Mouse (Mus musculus): Measurements from ENCODE around the gene Tecpr2. TPM values are rescaled to one million over a fixed set of nuclear protein-coding genes. Genes with fewer than 3 reads are reported as not detected.

The Tecpr2 gene
- 6.2 and 6.8 TPM in 2 replicates for polyA plus RNA-seq (2015; fragmentation: Nextera tagmentation; extraction: Ambion mirVana)

DNA sequence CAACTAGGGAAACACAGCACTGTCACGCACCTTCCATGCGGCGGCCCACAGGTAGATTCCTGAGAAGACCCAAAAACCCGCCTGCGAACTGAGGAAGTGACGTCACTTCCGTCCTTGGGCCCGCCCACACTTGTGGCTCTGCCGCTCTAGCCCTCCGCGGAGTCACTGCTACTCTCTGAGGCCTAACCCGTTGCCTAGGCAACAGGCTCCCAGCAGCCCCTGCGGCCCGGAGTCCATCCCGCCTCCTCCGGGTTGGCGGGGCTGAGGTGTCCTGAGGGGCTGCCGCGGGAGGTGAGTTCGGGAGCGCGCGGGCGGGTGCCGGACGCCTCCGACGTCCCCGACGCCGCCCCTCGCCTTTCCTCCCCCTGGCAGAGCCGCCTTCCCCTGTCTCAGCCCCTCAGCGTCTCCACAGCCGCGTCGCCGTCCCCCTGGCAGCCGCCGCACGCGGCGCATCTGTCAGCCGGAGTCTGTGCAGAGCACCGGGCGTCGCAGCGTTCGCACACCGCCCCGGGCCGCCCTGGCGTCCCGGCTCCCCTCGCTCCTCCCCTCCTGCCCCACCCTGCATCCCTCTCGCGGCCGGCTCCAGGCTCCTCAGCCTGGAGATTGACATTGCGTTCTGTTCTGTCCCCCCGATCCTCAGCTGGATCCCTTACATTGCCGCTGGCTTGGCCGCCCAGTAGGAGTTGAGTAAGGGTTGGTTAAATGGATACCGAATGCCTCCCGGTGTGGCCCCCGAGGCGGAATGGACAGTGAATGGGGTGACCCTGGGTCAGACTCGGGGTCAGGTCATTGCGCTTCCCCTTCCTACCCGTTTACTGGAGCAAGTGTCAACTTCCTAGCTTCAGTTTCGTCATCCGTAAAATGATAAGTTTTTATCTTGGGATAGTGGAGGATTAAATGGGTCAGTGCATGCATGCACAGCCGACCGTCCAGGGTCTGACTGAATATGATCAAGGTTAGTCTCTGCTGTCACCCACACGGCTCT is at the start of gene Tecpr2, which contains the start of gene Cinp:
Gene Tecpr2 (plus strand): TSS at position 229 of the 985 bp plus-strand sequence.
Gene Cinp (minus strand): TSS at position 110 of the 985 bp plus-strand sequence.
- H3K4me3 ChIP-seq (replicated peaks): peak within 1 kb of the TSS; percentile 79
- H3K27ac ChIP-seq: peak within 1 kb of the TSS; percentile 94
- H3K4me2 ChIP-seq (replicated peaks): peak within 1 kb of the TSS; percentile 89
- no peaks in the 10 kb centered on the region for H3K9me3 ChIP-seq
- WGBS: under 1% methylated on average over 70 of the region's 74 CpGs
- H3K36me3 ChIP-seq: no peaks in the 10 kb centered on the region
- H3K9ac ChIP-seq (replicated peaks): peak within 1 kb of the TSS; percentile 87
- peaks cover 23% of the 10 kb centered on the region for H3K4me1 ChIP-seq (replicated peaks)
- ATAC-seq: peak; percentile 99
- no peaks in the 10 kb centered on the region for H3K27me3 ChIP-seq

DNA sequence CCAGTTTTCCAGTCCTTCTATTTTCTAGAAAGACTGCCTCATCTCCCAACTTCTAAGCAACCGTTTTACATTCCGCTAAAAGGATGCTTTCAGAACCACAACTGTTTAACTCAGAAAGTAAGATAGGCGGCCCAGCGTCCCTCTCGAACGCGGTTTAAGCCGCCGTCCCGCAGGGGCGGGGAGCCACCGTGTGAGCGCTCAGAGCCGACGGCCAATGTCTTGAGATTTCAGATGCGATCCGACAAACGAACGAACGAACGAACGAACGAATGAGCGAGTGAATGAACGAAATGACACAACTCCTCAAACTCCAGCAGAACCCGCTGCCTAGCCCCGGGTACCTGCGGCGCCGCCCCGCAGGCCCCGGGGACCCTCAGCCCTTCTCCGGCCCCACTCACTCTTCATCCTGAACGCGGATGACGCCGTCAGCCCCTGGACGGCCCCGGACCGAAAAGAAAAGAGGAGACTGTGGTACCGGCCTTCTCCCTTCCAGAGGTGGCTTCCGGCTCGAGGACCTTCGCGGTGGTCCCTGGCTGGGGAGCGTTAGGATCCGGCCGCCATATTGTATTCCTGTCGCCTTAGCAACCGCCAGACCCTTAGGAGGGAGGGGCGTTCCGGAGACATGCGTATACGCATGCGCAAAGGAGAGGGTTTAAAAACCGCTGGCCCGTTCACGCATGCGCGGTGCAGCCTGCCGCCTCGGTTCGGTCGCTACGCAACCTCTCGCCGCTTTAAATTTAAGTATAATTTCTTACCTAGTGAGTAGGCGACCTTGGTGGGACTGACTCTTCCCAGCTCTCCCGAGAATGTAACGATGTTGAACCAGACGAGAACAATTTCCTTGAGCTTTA is 48.5 kb upstream of the Tecpr2 start, which contains the start of gene Mok:
Gene Mok (minus strand): TSS at position 592 of the 851 bp plus-strand sequence.
- H3K4me2 ChIP-seq (replicated peaks): peak within 1 kb of the TSS; percentile 72
- WGBS: under 1% methylated on average over 71 of the region's 71 CpGs
- peak within 1 kb of the TSS; percentile 83 for H3K4me3 ChIP-seq (replicated peaks)
- H3K9ac ChIP-seq (replicated peaks): peak within 1 kb of the TSS; percentile 70
- H3K36me3 ChIP-seq: no peaks in the 10 kb centered on the region
- peaks cover 48% of the 10 kb centered on the region for H3K4me1 ChIP-seq (replicated peaks)
- H3K27me3 ChIP-seq: peaks cover 22% of the 10 kb centered on the region
- peak; percentile 90 for ATAC-seq
- H3K9me3 ChIP-seq: no peaks in the 10 kb centered on the region
- H3K27ac ChIP-seq: peak within 1 kb of the TSS; percentile 56; the same call in 1 of the 2 replicates

DNA sequence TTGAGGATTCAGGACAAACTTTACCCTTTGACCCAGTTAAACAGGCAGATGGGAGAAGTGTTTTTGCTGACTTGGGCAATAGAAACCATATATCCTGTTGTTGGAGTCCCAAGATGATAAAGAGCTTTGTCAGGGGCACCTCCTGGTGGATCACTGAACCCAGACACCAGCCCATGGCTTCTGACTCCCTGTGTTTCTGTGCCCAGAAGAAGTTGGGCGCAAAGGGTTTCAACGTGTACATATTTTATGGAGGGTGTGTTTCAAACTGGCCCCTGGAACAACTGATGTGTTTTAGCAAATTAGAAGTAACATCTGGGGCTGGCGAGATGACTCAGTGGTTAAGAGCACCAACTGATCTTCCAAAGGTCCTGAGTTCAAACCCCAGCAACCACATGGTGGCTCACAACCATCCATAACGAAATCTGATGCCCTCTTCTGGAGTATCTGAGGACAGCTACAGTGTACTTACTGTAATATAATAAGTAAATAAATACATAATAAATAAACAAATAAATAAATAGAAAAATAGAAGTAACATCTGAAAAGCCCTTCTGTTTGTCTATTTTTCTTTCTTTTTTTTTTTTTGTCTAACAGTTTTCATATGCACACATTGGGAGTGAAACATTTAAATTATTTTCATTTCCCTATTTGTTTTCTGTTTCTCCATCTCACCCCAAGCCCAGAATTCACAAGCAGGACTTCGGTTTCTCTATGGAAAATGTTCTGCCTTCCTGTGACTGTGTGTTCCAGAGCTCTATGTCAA is 47.2 kb upstream of the Tecpr2 start:
- peaks cover 50% of the 10 kb centered on the region for H3K4me1 ChIP-seq (replicated peaks)
- no peak for ATAC-seq
- peaks cover 36% of the 10 kb centered on the region for H3K27me3 ChIP-seq
- no peaks in the 10 kb centered on the region for H3K9me3 ChIP-seq
- WGBS: 69% methylated on average over 5 of the region's 5 CpGs
- no peak overlapping the region for H3K4me3 ChIP-seq (replicated peaks)
- H3K27ac ChIP-seq: no peak overlapping the region
- H3K4me2 ChIP-seq (replicated peaks): no peak overlapping the region
- no peaks in the 10 kb centered on the region for H3K36me3 ChIP-seq
- H3K9ac ChIP-seq (replicated peaks): no peak overlapping the region

DNA sequence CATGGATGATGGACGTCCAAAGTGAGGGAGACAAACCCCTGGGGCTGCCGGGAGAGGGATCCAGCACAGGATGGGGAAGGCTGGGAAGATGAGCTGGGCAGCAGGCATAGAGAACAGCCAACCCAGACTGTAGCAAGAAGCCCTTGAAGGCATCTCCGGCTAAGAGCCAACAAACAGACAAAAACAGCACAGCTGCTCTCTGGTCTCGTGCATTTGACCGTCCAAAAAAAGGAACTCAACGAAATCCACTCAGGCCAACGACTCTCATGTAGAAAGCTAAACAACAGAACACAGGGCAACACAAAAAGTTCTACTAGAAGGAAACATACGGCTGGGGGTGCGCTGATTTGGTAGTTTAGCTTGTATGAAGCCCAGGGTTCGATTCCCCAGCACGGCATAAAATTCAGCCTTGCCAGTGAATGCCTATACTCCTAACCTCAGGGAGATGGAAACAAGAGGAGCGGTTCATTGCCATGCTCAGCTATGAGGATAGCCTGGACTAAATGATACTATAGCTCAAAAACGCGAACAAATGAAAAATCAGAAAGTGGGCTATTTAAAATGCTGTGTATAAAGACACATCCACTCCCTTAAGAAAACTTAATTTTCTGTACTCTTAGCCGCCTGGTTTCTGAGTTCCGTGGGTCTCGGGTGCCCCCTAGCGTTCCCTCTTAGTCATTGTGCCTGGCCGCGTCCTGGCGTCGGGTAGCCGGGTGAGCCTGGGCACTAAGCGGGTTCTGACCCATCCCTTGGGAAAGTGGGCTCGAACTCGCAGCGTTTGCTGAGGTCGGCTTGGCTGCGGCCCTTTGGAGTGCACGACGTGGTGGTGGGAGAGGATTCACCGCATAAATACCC is 45.6 kb upstream of the Tecpr2 start:
- peak overlapping the region; percentile 54; the same call in 1 of the 2 replicates for H3K9ac ChIP-seq (replicated peaks)
- H3K36me3 ChIP-seq: no peaks in the 10 kb centered on the region
- ATAC-seq: peak; percentile 27; the same call in 1 of the 2 replicates
- H3K4me2 ChIP-seq (replicated peaks): peak overlapping the region; percentile 57
- no peak overlapping the region for H3K27ac ChIP-seq
- H3K9me3 ChIP-seq: no peaks in the 10 kb centered on the region
- peaks cover 41% of the 10 kb centered on the region for H3K4me1 ChIP-seq (replicated peaks)
- H3K27me3 ChIP-seq: peaks cover 48% of the 10 kb centered on the region
- H3K4me3 ChIP-seq (replicated peaks): peak overlapping the region; percentile 43
- 19% methylated on average over 32 of the region's 32 CpGs for WGBS

DNA sequence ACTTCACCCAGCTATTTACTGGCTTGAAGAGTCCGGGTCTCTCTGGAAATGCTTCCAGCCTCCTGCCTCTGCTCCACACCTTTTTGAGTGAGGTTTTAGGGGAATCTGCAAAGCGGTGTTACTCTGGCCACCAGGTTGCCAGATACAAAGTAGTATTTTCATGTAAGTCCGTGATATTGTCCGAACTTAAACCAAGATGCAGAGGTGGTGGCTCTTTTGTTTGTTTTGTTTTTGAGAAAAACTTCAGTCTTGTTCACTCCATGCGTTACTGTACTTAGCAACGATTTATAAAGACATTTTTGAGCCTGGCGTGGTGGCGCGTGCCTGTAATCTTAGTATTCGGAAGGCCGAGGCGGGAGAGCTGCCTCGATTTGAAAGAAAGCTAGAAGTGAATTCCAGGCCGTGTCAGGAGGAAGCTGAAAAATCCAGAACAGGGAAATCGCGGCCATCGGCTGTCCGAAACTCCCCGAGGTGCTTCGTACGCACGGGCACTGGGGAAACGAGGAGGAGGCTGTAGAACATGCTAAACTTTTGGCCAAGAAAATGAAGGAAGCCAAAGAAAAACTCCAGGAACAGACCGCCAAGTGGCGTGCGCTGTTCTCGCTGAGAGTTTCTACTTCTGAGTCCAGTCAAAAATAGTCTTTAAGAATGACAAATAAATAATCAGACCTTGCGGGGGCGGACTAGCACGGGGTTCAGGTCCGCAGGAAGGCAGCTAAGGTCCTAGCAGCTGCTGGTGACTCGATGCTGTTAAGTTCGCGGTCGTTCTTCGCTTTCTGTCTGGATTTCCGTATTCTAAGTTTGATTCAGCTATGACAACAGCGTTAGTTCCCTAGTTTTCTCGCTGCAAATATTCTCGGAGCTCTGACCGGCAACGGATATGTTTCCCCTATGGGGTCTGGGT is 44.6 kb upstream of the Tecpr2 start:
- Histone ChIP-seq H3K9ac (replicated peaks) (peak overlapping the region; percentile 55), H3K9me3 (no peaks in the 10 kb centered on the region), H3K4me2 (replicated peaks) (peak overlapping the region; percentile 57), H3K27ac (no peak overlapping the region), H3K27me3 (peaks cover 50% of the 10 kb centered on the region), H3K36me3 (no peaks in the 10 kb centered on the region), H3K4me1 (replicated peaks) (peaks cover 41% of the 10 kb centered on the region), H3K4me3 (replicated peaks) (peak overlapping the region; percentile 43)
- ATAC-seq: no peak
- WGBS: 1% methylated on average over 42 of the region's 42 CpGs

DNA sequence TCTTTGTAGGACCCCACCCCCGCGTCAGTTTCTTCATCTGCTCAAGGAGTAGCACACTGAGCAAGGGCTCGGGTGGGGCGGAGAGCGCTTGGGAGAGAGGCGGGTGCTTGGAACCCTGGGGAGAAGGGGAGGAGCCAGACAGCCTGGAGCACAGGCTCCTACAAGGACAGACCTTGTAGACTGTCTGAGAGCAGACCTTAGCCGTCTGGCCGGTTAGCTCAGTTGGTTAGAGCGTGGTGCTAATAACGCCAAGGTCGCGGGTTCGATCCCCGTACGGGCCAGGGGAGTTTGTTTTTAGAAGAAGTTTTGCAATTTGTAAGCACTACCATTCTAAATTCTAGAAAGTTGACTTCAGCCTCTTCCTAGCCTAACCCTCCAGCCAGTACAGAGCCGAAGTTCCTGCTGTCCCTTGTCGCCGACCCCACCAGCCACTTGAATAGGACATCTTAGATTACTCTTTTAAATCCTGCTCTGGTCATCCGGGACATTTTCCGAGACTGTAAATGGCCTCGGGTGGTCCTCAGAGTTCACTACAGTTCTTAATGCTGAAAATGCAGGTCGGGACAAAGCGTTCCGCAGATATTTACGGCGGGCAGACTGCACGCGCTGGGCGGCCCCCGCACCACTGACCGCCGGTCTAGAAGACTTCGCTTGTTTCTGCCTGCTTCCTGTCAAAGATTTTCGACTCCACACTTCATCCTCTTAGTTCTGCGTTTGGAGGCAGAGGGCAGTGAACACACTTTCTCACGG is 43.8 kb upstream of the Tecpr2 start:
- Histone ChIP-seq H3K4me2 (replicated peaks) (peak overlapping the region; percentile 57), H3K27ac (no peak overlapping the region), H3K9me3 (no peaks in the 10 kb centered on the region), H3K36me3 (no peaks in the 10 kb centered on the region), H3K9ac (replicated peaks) (peak overlapping the region; percentile 55), H3K4me3 (replicated peaks) (peak overlapping the region; percentile 43), H3K27me3 (peaks cover 50% of the 10 kb centered on the region), H3K4me1 (replicated peaks) (peaks cover 36% of the 10 kb centered on the region)
- peak; percentile 67 for ATAC-seq
- 1% methylated on average over 36 of the region's 36 CpGs for WGBS

DNA sequence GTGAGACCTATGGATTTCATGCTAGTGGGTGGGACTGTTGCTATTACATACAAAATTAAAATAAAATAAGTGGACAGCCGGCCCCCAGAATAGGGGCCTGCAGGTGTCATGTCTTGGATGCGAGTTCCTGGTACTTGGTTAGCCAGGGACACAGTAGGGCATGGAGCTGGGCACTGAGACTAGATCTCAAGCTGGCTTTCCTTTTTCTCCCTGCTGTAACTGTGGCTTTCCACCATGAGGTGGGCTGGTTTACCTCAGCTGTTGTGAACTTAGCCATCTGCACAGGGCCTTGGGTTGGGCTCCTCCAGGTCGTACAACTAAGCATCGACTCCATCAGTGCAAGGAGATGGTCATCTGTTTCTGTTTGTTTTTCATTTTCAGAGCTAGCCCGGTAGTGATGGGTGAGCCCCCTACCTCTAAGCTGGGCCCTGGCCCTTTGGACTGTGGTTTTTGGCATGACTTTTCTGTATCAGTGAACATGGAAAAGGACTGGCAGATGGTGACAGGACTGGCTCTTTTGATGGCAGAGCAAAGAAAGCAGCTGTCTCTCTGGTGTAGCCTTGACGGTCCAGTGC is 42.8 kb upstream of the Tecpr2 start:
- no peaks in the 10 kb centered on the region for H3K36me3 ChIP-seq
- H3K9me3 ChIP-seq: no peaks in the 10 kb centered on the region
- H3K27ac ChIP-seq: no peak overlapping the region
- H3K9ac ChIP-seq (replicated peaks): peak overlapping the region; percentile 44
- ATAC-seq: no peak
- peaks cover 42% of the 10 kb centered on the region for H3K4me1 ChIP-seq (replicated peaks)
- H3K4me2 ChIP-seq (replicated peaks): peak overlapping the region; percentile 57
- WGBS: 58% methylated on average over 6 of the region's 6 CpGs
- peaks cover 50% of the 10 kb centered on the region for H3K27me3 ChIP-seq
- peak overlapping the region; percentile 43; the same call in 1 of the 2 replicates for H3K4me3 ChIP-seq (replicated peaks)

DNA sequence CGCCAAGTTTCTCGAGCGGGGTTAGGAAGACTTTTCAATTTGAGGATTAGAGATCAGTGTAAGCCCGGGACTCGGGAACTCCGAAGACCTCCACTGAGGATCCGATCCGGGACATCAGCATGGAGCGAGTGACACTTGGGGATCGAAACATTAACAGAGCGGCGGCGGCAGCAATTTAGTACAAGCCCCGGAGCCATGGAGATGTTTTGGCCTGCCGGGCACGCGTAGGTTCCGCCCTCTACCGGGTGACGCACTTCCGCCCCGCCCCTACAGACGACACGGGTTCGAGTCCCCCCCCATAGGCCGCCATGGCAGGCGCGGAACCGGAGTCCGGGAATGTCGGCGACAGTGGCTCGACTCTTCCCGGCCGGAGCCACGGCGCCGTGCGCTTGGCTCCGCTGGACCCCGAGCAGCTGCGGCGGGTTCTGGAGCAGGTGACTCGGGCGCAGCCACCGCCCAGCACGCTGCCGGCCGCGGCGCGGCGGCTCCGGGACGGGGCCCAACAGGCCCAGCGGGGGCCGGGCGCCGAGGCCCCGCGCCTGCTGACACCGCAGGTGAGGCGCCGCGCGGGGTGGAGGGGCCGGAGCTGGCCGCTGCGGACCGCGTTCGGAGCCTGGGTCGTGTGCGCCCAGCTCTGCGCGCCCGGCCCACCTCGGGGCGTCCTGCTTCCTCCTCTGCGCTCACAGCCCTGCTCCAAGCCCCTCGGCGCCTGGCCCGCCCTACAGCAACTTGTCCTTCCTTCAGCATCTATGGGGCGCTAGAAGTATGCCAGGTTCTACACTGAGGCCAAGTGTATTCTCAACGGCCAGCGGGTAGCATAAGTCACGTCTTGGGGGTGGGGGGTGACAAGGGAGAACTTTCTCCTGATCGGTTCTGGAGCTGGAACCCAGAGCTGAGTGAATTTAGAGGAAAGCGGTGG is 38.8 kb upstream of the Tecpr2 start, which contains the start of gene Zfp839:
Gene Zfp839 (plus strand): TSS at position 244 of the 919 bp plus-strand sequence.
- under 1% methylated on average over 85 of the region's 89 CpGs for WGBS
- peak within 1 kb of the TSS; percentile 75 for H3K4me2 ChIP-seq (replicated peaks)
- peak within 1 kb of the TSS; percentile 88 for H3K9ac ChIP-seq (replicated peaks)
- H3K4me1 ChIP-seq (replicated peaks): peaks cover 27% of the 10 kb centered on the region
- peak within 1 kb of the TSS; percentile 47; the same call in 1 of the 2 replicates for H3K27ac ChIP-seq
- peak; percentile 81 for ATAC-seq
- H3K4me3 ChIP-seq (replicated peaks): peak within 1 kb of the TSS; percentile 89
- peaks cover 30% of the 10 kb centered on the region for H3K27me3 ChIP-seq
- no peaks in the 10 kb centered on the region for H3K9me3 ChIP-seq
- 0 out of 2 replicates have a peak, but pooled peaks cover 3% of the 10 kb centered on the region for H3K36me3 ChIP-seq
